Mouse (Mus musculus): Measurements from ENCODE around the gene Egfr. TPM values are rescaled to one million over a fixed set of nuclear protein-coding genes. Genes with fewer than 3 reads are reported as not detected.

The Egfr gene
- total RNA-seq, 2 experiments from 2014 or later: 11.6 to 13.4 TPM

DNA sequence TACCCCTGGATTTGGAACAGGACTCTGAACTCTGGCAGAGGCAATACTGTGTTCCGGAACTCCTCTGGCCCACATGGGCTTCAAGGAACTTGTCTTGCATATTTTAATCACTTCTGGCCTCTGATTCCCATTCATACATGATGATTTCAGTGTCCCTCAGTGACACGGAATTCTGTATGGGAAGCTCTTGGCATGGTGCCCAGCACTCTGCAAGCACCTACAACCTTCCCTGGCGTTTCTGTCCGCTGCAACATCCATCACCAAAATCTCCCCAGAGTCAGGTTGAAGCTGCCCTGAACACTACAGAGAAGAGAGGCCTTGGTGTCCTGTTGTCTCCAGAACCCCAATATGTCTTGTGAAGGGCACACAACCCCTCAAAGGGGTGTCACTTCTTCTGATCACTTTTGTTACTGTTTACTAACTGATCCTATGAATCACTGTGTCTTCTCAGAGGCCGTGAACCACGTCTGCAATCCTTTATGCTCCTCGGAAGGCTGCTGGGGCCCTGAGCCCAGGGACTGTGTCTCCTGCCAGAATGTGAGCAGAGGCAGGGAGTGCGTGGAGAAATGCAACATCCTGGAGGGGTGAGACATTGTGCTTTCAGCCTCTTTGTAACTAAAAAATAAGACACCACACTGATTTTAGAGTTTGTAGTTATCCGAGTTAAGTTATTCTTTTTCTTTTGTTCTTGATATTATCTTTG is 125.8 kb downstream of the Egfr start:
- DNase-seq: peak in 1 of 2 experiments; percentile 18
- intact Hi-C loops (cut with DNase I): no loop called here

DNA sequence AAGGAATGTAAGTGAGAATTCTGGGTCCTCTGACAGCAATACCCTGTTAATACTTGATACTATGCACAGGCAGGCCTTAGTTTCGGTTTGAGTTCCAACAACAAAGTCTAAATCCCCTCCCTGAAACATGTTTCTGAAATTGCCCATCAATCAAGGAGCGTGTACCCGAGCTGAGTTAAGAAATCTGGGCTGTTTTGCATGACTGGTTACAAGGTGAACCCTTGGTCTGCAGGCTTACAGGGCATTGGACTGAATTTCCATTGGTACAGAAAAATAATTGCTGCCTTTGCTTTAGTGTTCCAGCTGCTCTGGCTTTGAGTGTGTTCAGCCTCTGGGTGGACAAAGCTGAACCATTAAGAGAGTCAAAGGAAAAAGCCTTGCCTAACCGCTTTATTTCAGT is 129.9 kb downstream of the Egfr start:
- intact Hi-C loops (cut with DNase I): no loop called here
- DNase-seq: no peak

DNA sequence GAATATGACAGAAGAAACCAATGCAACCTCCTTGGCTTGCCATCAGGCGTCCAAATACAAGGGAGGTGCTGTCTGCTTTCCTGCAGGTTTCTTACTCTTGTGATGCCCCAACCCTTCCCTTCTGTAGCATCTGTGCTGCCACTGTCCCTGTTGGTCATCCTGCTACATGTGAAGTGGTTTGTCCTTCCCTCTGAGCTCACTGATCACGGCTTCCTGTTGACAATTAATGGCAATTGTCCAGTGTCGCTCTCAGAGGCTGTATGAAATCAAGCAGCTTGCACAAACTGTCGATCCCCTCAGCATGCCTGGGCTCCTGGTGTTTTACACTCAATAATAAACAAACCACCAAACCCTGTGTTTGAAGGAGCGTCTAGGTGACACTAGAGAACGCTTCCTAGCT is 134.1 kb downstream of the Egfr start:
- intact Hi-C loops (cut with DNase I): no loop called here
- DNase-seq: no peak

DNA sequence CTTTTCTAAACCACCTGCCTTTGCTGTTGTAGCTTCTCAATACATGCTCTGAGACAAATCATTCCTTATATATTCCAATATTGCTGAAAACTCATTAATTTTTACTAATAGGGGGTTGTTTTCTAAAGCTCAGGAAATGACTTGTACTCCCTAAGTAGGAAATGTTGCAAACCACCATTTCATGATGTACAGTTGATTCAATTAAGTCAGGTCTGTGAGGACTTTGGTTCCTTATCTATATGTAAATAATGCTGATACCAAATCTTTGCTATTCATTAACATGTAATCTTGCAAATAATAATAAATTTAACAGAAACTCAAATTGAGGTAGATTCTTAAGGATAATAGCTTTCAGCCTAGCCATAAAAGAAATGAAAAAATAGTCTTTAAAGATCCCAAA is 136.1 kb downstream of the Egfr start:
- intact Hi-C loops (cut with DNase I): no loop called here
- DNase-seq: no peak

DNA sequence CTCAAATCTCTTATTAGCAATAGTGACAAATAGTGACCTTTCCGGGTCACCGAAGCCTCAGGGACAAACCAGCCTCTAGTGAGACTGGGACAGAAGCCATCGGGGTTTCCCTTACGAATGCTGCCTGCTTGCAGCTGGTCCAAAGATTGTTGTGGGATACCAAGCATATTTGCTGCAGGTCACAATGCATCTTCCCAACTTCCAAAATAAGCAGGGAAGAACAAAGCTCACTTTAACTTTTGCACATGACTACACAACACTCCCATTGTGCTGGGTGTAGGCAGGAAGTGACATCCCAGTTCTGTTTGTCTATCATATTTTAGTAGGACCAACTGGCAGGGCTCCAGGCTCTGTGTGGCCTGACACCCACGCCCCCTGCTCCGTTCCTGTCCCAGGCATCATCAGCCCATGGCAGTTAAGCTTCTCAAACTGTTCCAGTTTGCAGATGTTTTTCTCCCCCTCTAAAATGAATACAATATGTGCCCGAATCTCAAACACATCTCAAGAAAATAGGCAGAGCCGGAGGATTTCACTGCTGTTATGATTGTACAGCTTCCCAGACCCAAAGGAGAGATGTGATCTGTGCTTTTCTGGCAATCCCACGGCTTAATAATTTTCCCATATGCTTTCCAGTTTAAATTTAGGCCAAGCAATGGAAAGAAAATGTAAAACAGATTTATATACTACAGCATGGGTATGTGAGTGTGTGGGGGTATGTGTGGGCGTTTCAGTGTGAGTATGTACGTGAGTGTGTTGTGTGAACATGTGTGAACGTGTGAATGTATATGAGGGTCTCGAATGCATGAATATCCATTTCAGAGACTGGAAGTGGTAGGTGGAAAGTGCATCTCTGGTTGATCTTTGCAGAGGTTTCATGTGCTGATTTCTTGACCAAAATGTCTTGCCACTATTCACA is 143.7 kb downstream of the Egfr start:
- DNase-seq: peak in 1 of 2 experiments; percentile 42

DNA sequence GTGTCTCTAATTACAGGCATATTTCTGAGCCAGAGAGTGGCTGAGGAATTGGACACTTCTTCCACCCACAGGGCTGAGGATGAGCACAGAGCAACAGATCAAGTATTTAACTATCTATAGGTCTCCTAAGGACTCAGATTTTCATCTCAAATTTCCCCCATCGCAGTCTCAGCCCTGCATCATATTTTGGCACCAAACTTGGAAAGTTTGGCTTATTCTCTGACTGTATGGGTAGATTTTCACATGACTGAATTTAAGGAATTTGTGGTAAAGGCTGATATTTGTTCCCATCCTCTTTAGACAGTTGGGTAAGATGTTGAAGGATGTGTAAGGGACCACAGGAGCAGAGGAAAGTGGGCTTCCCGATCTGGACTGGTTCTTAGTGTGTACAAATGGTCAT is 145.7 kb downstream of the Egfr start:
- no peak for DNase-seq
- intact Hi-C loops (cut with DNase I): no loop called here

More for the DNA sequence above, 143.7 kb downstream of the Egfr start:
- intact Hi-C loops (cut with DNase I): no loop called here

DNA sequence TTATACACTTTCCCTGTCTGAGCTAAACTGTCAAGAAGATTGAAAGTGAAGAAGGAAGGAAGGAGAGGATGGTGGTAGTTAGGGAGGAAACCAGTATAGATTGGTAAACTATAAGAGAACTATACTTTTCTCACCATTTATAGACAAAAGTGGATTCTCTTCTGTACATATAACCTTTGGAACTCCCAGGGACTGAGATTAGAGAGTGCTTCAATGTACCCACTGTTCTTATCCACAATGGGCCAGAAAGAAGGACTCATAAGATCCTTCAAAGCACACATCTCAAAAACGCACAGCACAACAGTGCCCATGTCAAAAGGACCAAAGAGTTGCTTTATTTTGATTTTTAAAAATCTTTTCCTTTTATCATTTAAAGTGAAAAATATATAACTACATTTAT is 148.2 kb downstream of the Egfr start:
- intact Hi-C loops (cut with DNase I): no loop called here
- no peak for DNase-seq

DNA sequence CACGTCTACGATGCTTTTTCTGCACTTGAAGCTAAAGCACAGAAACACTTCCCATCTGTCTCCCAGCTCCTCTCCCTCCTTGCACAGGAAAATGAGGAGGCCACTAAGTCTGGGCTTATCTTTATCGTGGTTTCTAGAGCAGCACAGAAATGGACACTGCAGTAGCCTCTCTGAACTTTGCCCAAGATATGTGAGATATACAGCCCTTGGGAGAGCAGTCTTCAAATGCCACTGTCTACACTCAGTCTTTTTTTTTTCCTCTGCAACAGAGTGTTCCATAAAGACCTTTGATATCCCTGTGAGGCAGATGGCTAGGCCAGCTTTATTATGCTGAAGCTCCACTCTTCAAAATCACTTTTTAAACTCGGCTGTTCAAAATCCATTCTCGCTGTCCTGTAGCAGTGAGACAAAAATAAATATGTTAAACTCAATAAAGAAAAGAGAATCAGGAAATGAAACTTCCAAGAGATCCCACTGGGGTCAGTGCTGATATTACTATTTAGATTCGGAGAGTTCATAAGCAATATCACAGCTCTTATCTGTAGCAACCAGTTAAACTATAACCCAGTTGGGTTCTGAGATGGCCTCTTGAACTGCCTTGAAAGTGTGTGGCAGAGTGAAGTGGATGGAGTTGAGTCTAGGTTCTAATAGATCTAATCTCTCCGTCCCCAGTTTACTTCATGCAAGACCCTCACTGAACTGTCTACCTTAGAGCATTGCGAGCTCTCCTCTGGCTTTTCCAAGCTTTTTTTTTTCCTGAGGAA is 148.8 kb downstream of the Egfr start:
- DNase-seq: no peak
- intact Hi-C loops (cut with DNase I): no loop called here

DNA sequence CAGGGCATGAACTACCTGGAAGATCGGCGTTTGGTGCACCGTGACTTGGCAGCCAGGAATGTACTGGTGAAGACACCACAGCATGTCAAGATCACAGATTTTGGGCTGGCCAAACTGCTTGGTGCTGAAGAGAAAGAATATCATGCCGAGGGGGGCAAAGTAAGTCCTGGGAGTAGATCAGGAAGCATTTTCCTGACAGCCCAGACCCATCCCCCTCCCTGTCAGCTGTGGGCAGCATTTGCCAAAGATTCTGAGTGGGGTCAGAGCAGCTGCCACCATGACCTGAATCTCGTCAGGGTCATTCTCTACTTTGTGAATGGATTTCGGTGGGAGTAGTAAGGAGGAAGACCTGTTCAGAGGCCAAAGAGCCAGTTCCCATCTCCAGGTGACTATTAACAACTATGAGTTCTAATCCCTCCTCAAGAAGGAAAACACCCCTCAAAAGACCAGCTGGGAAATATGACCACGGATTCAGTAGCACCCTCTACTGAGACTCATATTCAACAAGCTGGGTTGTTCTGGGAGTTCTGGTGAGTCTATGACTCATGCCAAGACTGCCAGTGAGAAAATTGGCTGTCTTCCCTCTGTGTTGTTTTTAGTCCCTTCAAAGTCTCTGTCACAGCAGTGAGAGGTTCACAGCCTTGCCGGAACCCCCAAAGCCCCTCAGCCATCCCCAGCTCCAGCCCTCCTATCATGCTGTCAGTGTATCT is 152.5 kb downstream of the Egfr start:
- intact Hi-C loops (cut with DNase I): no loop called here
- no peak for DNase-seq

DNA sequence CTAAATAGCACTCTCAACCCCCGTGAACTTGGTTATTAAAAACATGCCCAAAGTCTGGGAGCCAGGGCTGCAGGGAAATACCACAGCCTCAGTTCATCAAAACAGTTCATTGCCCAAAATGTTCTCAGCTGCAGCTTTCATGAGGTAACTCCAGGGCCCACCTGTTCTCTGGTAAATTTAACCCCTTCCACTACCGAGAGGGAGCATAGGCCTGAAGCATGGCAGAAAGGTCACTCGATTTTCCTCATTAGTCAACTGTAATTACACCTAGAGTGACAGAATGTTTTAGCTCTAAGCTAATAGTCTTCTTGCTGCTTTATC is 153.0 kb downstream of the Egfr start:
- intact Hi-C loops (cut with DNase I): no loop called here

DNA sequence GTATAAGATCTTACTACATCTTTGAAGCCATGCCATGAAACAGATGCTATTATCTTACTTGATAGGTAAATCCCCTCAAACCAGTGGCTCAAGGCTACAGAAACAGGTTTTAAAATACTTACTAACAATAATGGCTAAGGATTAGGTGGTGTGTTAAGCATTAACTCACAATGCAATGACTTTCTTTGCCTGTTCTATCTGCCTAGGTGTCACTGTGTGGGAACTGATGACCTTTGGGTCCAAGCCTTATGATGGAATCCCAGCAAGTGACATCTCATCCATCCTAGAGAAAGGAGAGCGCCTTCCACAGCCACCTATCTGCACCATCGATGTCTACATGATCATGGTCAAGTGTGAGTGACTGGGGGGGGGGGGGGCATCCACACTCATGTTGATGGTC is 154.5 kb downstream of the Egfr start:
- intact Hi-C loops (cut with DNase I): no loop called here

More for the DNA sequence above, 153.0 kb downstream of the Egfr start:
- DNase-seq: no peak

DNA sequence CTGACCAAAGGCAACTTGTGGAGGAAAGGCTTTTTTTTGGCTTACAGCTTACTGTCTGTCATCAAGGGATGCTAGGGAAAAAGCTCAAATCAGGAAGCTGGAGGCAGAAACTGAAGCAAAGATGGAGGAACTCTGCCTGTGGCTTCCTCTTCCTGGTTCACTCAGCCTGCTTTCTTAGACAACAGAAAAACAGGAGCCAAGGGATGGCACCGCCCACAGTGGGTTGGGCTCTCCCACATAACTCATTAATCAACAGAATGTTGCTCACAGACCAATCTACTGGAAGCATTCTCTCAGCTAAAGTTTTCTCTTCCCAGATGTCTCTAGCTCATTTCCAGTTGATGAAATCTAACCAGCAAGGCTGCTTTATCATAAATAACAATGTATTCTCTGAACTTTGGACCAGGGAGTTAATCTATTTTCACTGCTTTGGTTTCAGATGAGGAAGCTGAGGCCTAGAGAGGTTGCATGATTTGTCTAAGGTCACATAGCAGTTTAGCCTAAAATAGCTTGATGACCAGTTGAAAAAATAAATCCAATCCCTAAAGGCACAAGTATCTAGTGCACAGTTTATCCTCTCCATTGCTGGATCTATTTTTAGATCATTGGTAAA is 155.6 kb downstream of the Egfr start:
- DNase-seq: no peak
- intact Hi-C loops (cut with DNase I): no loop called here

More for the DNA sequence above, 154.5 kb downstream of the Egfr start:
- DNase-seq: no peak

DNA sequence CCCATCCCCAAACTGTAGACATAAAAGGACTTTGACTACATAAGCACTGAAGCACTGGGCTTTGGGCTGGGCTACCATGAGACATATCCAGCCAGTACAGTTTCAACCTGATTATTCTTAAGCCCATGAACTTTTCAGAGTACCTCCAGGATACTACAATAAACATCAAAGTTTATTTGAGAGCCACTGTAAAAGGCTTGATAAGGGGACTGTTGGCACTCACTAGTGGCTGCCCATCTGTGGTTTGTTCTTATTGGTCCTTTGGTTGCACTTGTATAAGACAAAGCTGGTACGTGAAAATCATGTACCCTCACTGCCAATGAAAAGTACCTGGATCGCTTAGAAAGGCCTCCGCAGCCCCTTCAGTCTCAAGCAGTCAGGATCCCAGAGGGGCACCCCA is 162.8 kb downstream of the Egfr start:
- DNase-seq: no peak
- intact Hi-C loops (cut with DNase I): no loop called here

DNA sequence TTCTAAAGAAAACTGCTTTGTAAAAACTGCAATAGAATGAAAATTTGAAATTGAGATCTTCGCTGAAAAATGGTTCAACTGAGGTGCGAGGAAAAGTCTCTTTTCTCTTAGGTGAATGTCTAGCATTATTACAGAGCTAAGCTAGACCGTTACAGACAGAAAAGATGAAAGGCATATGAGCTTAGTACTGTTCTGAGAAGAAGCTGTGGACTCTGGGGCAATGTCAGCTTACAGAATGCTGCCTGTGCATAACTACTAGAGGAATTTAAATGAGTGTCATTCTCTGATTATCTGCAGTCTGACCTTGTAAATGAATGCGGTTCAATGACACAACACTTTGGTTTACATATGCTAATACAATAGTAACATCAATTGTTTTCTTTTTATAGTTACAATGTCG is 163.8 kb downstream of the Egfr start:
- intact Hi-C loops (cut with DNase I): no loop called here
- DNase-seq: no peak

DNA sequence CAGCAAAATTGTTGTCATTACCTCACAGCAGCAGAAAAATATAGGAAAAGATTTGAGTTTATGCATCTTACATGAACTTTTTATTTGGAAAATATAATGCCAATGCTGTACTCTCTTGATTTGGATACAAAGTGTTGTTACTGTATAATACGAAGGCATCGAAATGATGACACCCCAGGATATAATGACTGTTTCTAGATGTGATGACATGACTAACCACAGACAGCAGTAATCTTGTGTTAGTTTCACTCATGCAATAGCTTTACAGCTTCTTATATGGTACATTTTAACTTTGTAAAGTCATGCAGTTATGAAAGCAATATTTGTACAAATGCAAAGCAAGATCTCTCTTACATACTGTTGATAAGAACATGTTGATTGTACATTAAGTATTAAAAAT is 165.5 kb downstream of the Egfr start:
- no peak for DNase-seq
- intact Hi-C loops (cut with DNase I): no loop called here

DNA sequence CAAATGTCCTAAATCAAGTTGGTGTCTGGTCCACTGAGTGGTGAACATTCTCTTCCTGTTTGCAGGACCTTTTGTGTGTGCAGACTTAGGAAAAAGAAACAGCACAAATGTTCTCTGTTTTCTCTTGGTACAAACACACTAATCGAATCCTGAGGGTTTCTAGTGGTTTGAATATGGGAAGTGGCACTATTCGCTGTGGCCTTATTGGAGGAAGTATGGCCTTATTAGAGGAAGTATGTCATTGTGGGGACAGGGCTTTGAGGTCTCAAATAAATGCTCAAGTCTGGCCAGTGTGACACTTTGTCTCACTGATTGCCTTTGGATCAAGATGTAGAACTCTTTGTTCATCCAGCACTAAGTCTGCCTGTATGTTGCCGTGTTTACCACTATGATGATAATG is 180.2 kb downstream of the Egfr start:
- no peak for DNase-seq
- intact Hi-C loops (cut with DNase I): no loop called here

DNA sequence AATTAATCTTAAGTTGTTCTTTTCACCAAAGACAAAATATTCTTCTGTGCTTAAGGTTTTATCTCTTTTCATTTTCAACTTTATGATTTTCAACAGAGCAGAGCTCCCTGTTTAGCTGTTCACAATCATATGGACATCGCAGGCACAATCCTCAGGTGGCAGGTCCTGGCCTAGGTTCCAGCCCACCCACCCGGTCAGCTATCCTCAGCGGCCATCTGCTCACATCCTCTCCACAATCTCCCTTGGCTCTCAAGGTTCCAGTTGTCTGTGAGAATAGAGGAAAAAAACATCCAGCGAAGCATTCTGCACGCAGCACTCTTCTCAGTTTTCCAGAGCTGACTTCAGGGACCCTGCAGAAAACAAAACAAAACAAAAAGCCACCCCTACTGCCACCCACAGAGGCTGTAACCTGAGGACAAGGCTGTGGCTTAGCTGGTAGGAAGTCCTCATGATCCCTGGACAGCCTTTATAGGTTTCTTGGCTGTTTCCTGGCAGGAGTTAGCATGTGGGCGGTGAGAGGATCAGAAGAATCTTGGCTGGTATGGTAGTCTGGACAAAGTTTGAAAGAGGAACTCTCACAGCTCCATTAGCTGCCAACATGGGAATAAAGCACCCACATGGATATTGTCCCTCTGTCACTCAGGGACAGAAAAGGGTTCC is 183.7 kb downstream of the Egfr start:
- intact Hi-C loops (cut with DNase I): loop anchor here (5.0 kb wide), 1 partner anchor 183 kb away; the partner anchor contains the start of gene Egfr
- DNase-seq: peak in 1 of 2 experiments; percentile 20

DNA sequence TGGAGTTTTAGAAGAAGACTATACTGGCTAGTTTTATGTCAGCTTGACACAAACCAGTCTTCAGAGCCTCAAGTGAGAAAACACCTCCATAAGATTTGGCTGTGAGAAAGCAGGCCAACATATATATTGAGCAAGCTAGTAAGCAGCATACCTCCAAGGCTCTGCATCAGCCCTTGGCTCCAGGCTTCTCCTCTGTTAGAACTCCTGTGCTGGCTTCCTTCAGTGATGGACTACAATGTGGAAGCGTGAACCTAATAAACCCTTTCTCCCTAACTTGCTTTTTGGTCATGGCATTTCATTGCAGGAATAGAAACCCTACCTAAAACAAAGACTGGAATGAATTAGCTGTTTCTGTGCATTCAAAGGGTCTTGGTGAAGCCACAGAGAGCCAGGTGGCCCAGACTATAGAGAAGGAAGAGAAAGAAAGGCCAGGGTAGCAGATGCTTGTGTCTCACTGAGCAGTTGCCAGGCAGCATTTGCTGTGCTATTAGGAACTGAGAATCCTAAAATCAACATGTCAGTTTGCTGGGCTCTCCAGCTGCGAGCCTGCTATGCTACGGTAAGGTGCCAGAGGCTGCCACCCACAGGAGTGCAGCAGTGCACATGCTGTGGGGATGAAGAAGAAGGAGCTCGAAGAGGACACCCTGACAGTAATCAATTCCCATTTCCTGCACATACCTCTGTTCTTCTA is 189.2 kb downstream of the Egfr start:
- intact Hi-C loops (cut with DNase I): no loop called here

DNA sequence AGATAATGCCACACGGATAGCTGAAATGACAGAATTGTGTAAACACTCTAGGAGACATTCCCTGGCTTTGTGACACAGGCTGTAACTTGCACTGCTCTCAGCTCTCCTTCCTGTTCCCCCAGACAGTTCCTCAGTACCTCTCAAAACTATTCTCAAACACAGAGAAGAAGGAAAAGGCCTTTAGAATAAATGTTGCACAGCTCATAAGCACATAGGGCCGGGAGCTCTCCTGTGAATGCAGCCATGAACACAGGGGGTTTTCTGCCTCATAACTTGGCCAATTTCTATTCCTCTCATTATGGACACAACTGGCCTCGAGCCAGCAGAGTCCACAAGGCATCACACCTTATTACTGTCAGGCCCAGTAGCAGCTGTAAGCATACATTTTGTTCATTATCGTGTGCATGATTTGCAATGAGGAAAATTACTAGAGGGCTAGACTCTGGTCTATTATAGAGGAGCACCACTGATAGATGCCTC is 190.0 kb downstream of the Egfr start:
- no peak for DNase-seq
- intact Hi-C loops (cut with DNase I): no loop called here

More for the DNA sequence above, 189.2 kb downstream of the Egfr start:
- DNase-seq: no peak

Data from gastrocnemius, postnatal 36 days (tissue).